Mouse (Mus musculus) monocyte, adult 5-6 weeks (primary cell): ENCODE data around the gene Elmsan1. TPM values are rescaled to one million over a fixed set of nuclear protein-coding genes. Genes with fewer than 3 reads are reported as not detected.
A peak's percentile ranks its signal among the peaks of the same experiment; 100 is the strongest.

Experiments used
- ATAC-seq: fragments of 153-309, 156-312 bp; replicated peaks from 2 replicates; pipeline ENCODE4 v1.8.0; 2017; ENCODE audit warnings: mild to moderate bottlenecking; ENCODE audit not compliant: low TSS enrichment, insufficient number of reproducible peaks, severe bottlenecking, poor library complexity, low FRiP score
- total RNA-seq: library from RNA; stranded (forward); fragments of 200-1000, 200-491, 200-594 nt; gene quantifications from 3 replicates; pipeline ENCODE4 v1.2.3, GENCODE M21; 2017

Gene Elmsan1
- total RNA-seq, 1 experiment from 2014 or later, result 21.6 TPM

DNA sequence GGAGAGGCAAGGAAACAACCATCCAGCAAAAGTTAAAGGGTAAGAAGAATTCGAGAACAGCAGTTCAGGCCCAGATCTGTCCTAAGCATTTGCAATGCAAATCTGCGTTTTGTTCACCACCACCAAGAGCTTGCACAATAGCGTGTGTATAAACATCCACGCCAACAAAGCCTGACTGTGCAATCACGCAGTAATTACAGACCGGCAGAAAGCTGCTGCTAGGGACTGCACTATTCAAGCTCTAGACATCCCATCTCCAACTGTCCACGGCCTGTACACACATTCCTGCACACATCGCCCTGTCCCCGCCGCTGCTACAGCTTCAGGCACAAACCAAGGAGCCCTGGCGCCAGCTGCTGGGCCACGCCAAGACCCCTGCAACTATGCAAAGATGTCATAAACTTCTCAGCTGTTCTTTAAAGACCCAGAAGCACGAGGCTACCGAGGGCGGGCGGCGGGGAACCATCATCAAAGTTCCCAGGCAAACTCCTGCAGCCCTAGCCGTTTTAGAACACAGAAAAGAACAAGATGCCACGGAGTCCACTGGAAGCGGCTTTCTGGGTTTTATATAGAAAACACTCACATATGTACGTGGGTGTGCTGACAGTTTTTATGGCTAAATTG lies 1.1 kb downstream of the Elmsan1 start:
- peak; percentile 71 for ATAC-seq

- ATAC-seq, result no peak; the same call in 1 of the 2 replicates
Measured at GRCm38 (mm10) chr12:84217111-84217507, 1.6 kb downstream of the Elmsan1 start.

GRCm38 (mm10) chr12:84215758-84216440 lies 2.8 kb downstream of the Elmsan1 start:
- ATAC-seq, result no peak

- ATAC-seq, result no peak
Measured at GRCm38 (mm10) chr12:84214495-84215175, 4.0 kb downstream of the Elmsan1 start.

- ATAC-seq, result no peak
Measured at GRCm38 (mm10) chr12:84212297-84212696, 6.4 kb downstream of the Elmsan1 start.

DNA sequence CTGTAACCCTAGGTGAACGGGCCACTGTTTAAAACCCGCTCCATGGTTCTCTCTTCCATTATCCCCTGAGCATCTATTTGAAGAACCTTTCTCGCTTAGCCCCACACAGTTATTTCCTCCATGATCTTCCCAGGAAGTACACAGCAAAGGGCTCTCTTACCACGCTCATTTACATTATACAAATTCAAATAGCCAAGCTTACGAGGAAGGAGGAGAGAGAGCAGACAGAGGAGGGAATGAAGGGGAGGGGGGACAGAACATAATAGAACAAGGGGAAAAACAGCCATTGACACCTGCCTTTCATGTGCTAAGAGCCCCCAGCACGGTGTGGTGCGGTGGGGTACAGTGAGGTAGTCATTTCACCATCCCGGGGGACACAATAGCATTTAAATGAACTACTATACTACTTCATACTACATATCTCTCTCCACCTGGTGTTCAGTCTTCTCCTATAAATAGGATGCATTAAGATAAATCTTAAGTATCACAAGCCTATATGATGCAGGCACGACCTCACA lies 7.6 kb downstream of the Elmsan1 start:
- no peak for ATAC-seq

DNA sequence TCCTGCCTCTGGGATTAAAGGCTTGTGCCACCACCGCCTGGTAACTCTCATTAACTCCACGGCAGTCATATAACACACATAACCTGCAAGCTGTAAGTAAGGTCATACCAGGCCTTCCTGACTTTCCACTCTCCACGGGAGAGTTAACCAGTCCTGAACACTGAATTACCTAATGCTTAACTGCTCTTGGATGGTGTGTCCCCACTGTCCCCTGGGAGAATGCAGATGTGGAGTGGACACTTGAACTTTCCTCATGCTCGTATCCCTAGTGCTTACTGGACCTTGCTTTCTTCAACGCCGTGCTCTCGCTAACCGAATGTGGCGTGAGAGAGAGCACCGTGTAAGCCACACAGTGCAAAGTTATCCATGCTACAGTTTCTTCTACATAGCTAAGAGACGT lies 8.4 kb downstream of the Elmsan1 start:
- no peak for ATAC-seq

DNA sequence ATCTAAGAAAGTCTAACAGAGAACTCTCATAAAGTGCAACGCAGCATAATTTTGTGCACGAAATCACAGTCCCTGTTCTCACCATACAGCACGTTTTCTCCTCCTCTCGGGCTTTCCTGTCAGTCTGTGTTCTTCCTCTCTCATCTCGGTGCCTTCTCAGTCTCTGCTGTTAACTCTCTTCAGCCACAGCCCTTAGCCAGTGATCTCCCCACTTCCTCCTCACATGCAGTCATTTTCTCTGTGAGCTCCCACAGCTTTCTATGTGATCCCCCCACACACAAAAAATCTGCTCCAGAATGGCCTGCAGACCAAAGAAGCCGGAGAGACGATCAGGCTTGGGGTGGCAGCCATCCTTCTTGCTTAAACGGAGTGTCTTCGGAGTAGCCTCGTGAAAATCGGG lies 9.6 kb downstream of the Elmsan1 start:
- no peak for ATAC-seq

- no peak for ATAC-seq
Measured at GRCm38 (mm10) chr12:84207209-84207817, 11.4 kb downstream of the Elmsan1 start.

GRCm38 (mm10) chr12:84206525-84206924 lies 12.2 kb downstream of the Elmsan1 start:
- ATAC-seq, result peak; percentile 41

DNA sequence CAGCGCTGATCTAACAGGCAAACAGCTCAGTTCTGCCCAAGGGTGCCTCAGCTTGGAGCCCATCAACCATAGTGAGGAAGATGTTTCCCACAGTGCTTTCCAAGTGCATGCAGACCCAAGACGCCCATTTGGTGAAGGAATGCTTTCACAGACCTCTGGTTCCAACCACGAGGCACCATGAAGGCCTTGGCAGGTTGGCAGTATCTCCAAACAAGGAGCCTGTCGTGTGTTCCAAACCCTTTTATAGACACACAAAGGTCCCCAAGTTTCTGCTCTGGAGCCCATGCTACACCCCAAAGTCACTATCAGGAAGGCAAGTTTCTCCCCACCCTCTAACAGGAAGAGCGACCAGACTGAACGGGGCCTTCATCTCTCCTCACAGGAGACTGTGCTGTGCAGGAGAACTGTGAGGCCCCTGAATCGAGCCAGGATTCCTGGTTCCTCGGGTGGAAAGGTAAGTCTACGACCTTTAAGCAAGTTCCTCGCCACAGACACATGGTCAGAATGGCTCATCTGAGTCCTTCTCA lies 13.0 kb downstream of the Elmsan1 start:
- no peak for ATAC-seq

DNA sequence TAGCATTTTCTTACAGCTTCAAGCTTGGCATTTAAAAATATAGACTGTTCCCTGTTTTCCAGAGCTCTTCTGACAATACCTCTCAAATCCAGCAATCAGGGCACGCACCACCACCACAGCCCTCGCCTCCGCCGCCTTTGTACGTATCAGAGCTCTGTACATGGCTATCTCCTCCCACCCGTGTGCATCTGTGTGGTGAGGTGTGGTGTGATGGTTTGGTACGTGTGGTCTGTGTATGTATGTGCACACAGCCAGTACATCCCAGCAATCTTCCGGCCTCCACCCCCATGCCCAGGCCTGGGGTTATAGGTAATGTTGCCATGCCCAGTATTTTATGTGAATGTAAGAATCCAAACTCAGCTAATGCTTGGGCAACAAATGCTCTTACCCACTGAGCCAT lies 14.0 kb downstream of the Elmsan1 start:
- no peak for ATAC-seq

- no peak for ATAC-seq
Measured at GRCm38 (mm10) chr12:84203778-84204216, 14.9 kb downstream of the Elmsan1 start.

DNA sequence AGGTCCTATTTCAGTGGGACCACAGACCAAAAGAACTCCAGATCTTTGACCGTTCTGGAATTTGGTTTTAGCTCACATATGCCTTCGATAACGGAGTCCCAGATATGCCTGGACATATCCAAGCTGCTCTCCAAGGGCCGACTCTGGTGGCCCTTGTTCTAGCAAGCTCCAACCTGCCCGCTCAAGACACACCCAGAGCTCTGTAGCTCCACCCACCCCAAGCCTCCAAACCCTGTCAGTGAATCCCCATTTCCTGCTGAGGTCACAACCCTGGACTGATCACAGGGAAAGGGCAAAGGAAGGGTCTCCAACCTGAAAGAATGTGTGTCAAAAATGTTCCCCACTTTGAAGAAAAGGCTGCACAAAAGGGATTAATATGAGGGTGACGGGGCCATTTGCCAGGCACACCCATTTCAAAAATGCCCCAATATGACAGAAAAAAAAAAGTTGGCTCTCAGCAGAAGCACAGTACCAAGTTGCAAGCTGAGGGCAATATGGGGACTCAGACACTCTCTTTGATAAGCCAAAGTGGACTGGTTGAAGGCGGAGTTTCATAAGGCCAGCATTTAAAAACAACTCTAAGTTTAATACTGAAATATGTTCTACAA lies 15.4 kb downstream of the Elmsan1 start:
- ATAC-seq, result no peak

GRCm38 (mm10) chr12:84202561-84202960 lies 16.1 kb downstream of the Elmsan1 start:
- peak; percentile 64 for ATAC-seq

DNA sequence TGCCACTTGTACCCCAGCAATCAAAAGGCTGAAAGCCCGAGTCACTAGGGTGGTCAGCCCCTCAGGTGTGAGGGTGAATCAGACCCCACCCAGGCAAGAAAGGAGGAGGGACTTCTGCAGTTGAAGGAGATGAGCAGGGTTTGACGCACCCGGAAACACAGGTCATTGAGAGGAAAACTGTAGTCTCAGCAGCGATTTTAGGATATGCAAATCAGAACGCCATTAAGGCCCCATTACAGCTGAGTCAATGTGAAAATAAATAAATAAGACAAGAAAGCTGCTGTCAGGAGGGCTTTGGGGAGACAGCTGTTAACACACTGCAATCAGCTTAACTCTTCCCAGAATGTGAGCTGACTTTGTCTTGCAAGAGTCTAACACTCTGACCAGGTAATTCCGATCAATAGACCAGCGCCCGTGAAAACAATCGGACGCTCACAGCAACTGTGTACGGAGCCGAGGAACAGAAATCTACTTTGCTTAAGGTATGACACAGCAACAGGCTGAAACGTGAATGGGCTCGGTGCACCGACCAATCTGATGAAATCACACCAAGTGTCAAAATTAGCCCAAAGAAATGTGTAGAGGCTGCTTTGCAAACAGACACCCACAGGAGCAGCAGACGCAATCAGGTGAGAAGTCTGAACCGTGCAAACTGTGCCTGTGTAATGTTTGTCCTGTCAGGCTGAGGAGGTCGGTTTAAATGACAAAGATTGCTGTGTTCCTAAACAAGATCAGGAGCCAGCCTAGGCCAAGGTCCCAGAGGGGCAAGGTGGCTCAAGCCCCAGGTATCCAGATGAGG lies 16.8 kb downstream of the Elmsan1 start:
- no peak for ATAC-seq

- ATAC-seq, result peak; percentile 44; the same call in 1 of the 2 replicates
Measured at GRCm38 (mm10) chr12:84201222-84201621, 17.5 kb downstream of the Elmsan1 start.

- ATAC-seq, result no peak
Measured at GRCm38 (mm10) chr12:84198880-84199279, 19.8 kb downstream of the Elmsan1 start.
